Mouse (Mus musculus) embryonic facial prominence, embryonic 13.5 days (tissue): ENCODE data around the gene Gls2. TPM values are rescaled to one million over a fixed set of nuclear protein-coding genes. Genes with fewer than 3 reads are reported as not detected.

ENCODE experiments used
- polyA plus RNA-seq: library from polyadenylated mRNA; unstranded; fragments of >200 nt; fragmentation: Nextera tagmentation; extraction: Ambion mirVana; gene quantifications from 2 replicates; pipeline ENCODE4 v1.2.1, GENCODE M21; 2015

Gene Gls2
- polyA plus RNA-seq, 1 experiment from 2014 or later, result 2.2 TPM

Other genes with a start within 250 kb of the Gls2 start
- gene Hsd17b6, start 186.8 kb upstream of the Gls2 start, polyA plus RNA-seq, result not detected in 2 replicates
- 92.1 and 92.2 TPM in 2 replicates for gene Prim1, start 179.3 kb upstream of the Gls2 start, polyA plus RNA-seq
- 789 and 900 TPM in 2 replicates for gene Naca, start 158.9 kb upstream of the Gls2 start, polyA plus RNA-seq
- 537 and 556 TPM in 2 replicates for gene Ptges3, start 135.5 kb upstream of the Gls2 start, polyA plus RNA-seq
- gene Atp5b, start 111.2 kb upstream of the Gls2 start, polyA plus RNA-seq, result 1,953 and 2,050 TPM in 2 replicates
- 10.9 and 11.4 TPM in 2 replicates for gene Baz2a, start 102.9 kb upstream of the Gls2 start, polyA plus RNA-seq
- gene Rbms2, start 14.2 kb upstream of the Gls2 start, polyA plus RNA-seq, result 39.7 and 42.2 TPM in 2 replicates
- 31.6 and 32.3 TPM in 2 replicates for gene Spryd4, start 17.4 kb downstream of the Gls2 start, polyA plus RNA-seq
- 0.14 and 0.51 TPM in 2 replicates for gene Mip, start 31.4 kb downstream of the Gls2 start, polyA plus RNA-seq
- gene Timeless, start 37.6 kb downstream of the Gls2 start, polyA plus RNA-seq, result 65.4 and 79.4 TPM in 2 replicates
- 0.58 and 0.62 TPM in 2 replicates for gene Apon, start 59.6 kb downstream of the Gls2 start, polyA plus RNA-seq
- gene Apof, start 74.2 kb downstream of the Gls2 start, polyA plus RNA-seq, result 2.0 TPM in 1 of 2 replicates, not detected in the other
- 15.7 and 19.0 TPM in 2 replicates for gene Stat2, start 76.1 kb downstream of the Gls2 start, polyA plus RNA-seq
- gene Il23a, start 104.3 kb downstream of the Gls2 start, polyA plus RNA-seq, result 0.23 and 0.25 TPM in 2 replicates
- gene Pan2, start 108.9 kb downstream of the Gls2 start, polyA plus RNA-seq, result 31.8 and 32.3 TPM in 2 replicates
- gene Cnpy2, start 128.0 kb downstream of the Gls2 start, polyA plus RNA-seq, result 349 and 362 TPM in 2 replicates
- 160 and 179 TPM in 2 replicates for gene Cs, start 143.3 kb downstream of the Gls2 start, polyA plus RNA-seq
- gene Coq10a, start 174.5 kb downstream of the Gls2 start, polyA plus RNA-seq, result 13.1 and 16.2 TPM in 2 replicates
- 15.0 and 16.0 TPM in 2 replicates for gene Ankrd52, start 182.7 kb downstream of the Gls2 start, polyA plus RNA-seq
- 0.20 and 0.92 TPM in 2 replicates for gene Slc39a5, start 206.8 kb downstream of the Gls2 start, polyA plus RNA-seq
- 72.3 and 73.0 TPM in 2 replicates for gene Nabp2, start 217.0 kb downstream of the Gls2 start, polyA plus RNA-seq
- 45.4 and 46.7 TPM in 2 replicates for gene Rnf41, start 217.2 kb downstream of the Gls2 start, polyA plus RNA-seq